9 mouse cellular contexts compared by ENCODE assay signal in genomic region chr14:111676851-111677291, GRCm38 (mm10). TPM values are rescaled to one million over a fixed set of nuclear protein-coding genes. Genes with fewer than 3 reads are reported as not detected.
DNase-seq lines count a peak whose midpoint lies in the region; TF ChIP-seq lines count a peak whose summit lies in the region.
"Had no signal": no experiment of that assay in that cellular context is flagged by ENCODE, and none has a peak within 500 bp of the region (broad histone marks: within the 10 kb centered on the region; RNA-seq: fewer than 3 reads in every experiment).

No protein-coding gene starts in this region.

- TF ChIP-seq POLR2A in cerebellum, adult 2 months (IDR thresholded peaks at IDR 0.05; ENCODE audit: borderline replicate concordance, insufficient read depth, low read length): no peak

- H3K4me3 ChIP-seq in gastrocnemius, adult 2 months: peak overlapping the region; percentile 80
- H3K4me3 ChIP-seq in cerebellum, adult 2 months (replicated peaks; ENCODE audit: insufficient read depth, low read depth, low read length): peak overlapping the region; percentile 96
- H3K4me3 ChIP-seq: erythroblast, embryonic 14.5 days had no signal

- no peak overlapping the region for H3K27ac ChIP-seq in gastrocnemius, adult 2 months
- H3K27ac ChIP-seq in cerebellum, adult 2 months (ENCODE audit: insufficient read depth, low read length): no peak overlapping the region

- no peak for DNase-seq in gastrocnemius, adult 2 months
- no peak for DNase-seq in gastrocnemius, postnatal 4 days (ENCODE audit: low spot score in 2 of 2)
- peak; percentile 44 to 48 for DNase-seq in cerebellum, adult 2 months
- peak; percentile 25 for DNase-seq in forelimb bud, embryonic 11.5 days (ENCODE audit: low read depth, low spot score)
- DNase-seq in left cerebral cortex, postnatal 25 days (ENCODE audit: low spot score in 2 of 2): peak; percentile 66 to 76
- peak; percentile 51 for DNase-seq in retina, embryonic 14.5 days (ENCODE audit: low spot score)
- DNase-seq in adrenal gland, adult 8-10 months: no peak
- DNase-seq in thymus, adult 18-20 months: no peak

- intact Hi-C loops in gastrocnemius, adult 2 months (cut with DNase I): no loop called here
- intact Hi-C loops in left cerebral cortex, postnatal 25 days (cut with DNase I): loop anchor here (10.0 kb wide), 2 partner anchors 708 to 1218 kb away; no protein-coding TSS in a partner anchor

- TF ChIP-seq CTCF in gastrocnemius, adult 2 months (IDR thresholded peaks at IDR 0.05): no peak
- TF ChIP-seq CTCF in cerebellum, adult 2 months (IDR thresholded peaks at IDR 0.05; ENCODE audit: borderline replicate concordance, insufficient read depth, low read depth, low read length): no peak

- H3K27me3 ChIP-seq in cerebellum, adult 2 months (ENCODE audit: control insufficient read depth, insufficient read depth, low read length): no peaks in the 10 kb centered on the region

- H3K4me1 ChIP-seq in cerebellum, adult 2 months (ENCODE audit: control insufficient read depth, insufficient read depth, low read length): 0 out of 2 replicates have a peak, but pooled peaks cover 8% of the 10 kb centered on the region

- WGBS in cerebellum, adult 2 months: under 1% methylated on average over 18 of the region's 18 CpGs

RNA-seq across cellular contexts. Expression of gene Slitrk5, which starts 2.0 kb away (rescaled TPM):
- total RNA-seq in gastrocnemius, adult 2 months (2021): under 1 TPM in 1 of 2 experiments, not detected in 1; 0.06 TPM
- under 1 TPM; 0.52 to 0.74 TPM for total RNA-seq in gastrocnemius, postnatal 4 days (2021)
- polyA plus RNA-seq in cerebellum, adult 2 months (2012; rRNA removed): 12.9 and 13.2 TPM in 2 replicates
- total RNA-seq in left cerebral cortex, postnatal 25 days (2021): 10 to 100 TPM; 79.1 to 83.5 TPM
- under 1 TPM; 0.40 to 0.98 (median 0.55) TPM for total RNA-seq in adrenal gland, adult 8-10 months (2022)

Comparison
In these comparisons a context has a peak if more than half of its experiments do, and no peak if none do; other contexts are left out.
1. DNase-seq: peak in cerebellum, adult 2 months (2 of 2), forelimb bud, embryonic 11.5 days (single experiment), left cerebral cortex, postnatal 25 days (2 of 2) and retina, embryonic 14.5 days (single experiment); none in gastrocnemius, adult 2 months (single experiment), gastrocnemius, postnatal 4 days (0 of 2), adrenal gland, adult 8-10 months (single experiment) and thymus, adult 18-20 months (0 of 2).
2. RNA of gene Slitrk5, which starts 2.0 kb away (total RNA-seq): 79.1 to 83.5 TPM in left cerebral cortex, postnatal 25 days; 0.52 to 0.74 TPM in gastrocnemius, postnatal 4 days, 0.40 to 0.98 TPM in adrenal gland, adult 8-10 months and 0.06 TPM in gastrocnemius, adult 2 months; every median in the first group is over 10 times any median in the second.